Mouse (Mus musculus) 3134 (cell line): ENCODE measurements around the gene Supt5.

Experiments used
- DNase-seq: peaks from one replicate; pipeline ENCODE4 v3.0.0-alpha.2; 2011; ENCODE audit warnings: low spot score; ENCODE audit not compliant: insufficient read length; ENCODE audit errors: extremely low read depth

The Supt5 gene

DNA sequence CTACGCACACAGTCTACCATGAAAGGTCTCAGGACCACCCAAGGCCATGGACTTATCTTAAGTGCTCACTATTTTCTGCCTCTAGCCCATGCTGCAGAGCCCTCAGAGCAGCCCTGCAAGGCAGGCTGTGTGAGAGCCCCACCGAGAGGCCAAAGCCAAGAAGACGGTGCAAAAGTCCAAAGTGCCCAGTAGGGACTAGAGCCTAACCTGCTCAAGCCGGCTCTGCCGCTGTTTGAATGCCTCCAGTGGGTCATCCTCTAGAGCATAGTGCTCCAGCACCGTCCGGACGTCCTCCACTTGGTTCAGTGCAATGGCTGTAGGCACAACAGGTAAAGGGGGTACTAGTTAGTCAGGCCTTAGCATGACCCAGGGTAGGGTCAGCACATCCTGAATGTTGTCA is 32.3 kb downstream of the Supt5 start:
- DNase-seq = no peak

GRCm38 (mm10) chr7:28305641-28306040 is 32.9 kb downstream of the Supt5 start:
- DNase-seq = no peak

GRCm38 (mm10) chr7:28301616-28302433 is 36.7 kb downstream of the Supt5 start, which contains the start of gene Dll3:
TSS of gene Dll3 (minus strand) at chr7:28302238.
- no peak for DNase-seq

DNA sequence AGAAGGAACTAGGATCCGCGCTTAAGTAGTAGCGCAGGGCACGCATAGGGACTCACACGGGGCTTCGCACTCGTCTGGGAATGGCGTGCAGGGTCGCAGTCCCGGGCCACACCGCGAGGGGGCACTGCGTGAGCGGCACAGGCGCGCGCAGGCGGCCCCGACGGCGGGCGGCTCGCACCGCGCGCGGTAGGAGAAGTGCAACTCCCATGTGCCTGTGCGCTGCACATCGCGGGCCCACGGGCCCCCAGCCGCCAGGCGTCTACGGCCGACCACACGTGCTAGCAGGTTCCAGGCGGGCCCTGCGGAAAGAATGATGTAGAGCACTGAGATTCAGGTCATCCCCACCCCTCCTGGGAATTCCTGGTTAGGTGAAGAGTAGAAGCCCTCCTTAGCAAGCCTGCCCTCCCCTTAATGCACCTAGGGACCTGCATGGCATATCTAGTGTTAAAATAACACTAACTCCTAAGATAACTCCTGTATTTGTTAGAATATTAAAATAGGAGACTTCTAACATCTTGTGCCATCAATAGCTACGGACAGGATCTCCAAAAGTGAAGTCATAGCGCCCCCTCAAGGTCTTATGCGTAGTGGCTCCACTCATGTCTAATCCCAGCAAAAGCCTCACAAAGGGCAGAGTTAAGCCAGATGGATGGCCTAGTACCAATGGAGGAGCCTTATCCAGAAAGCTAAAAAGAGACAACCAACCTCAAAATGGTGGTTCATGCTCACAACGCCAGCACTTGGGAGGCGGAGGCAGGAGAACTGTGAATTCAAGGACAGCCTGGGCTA is 39.5 kb downstream of the Supt5 start:
- DNase-seq = no peak

GRCm38 (mm10) chr7:28294481-28294880 is 44.1 kb downstream of the Supt5 start:
- DNase-seq = no peak

- no peak for DNase-seq
Observed at GRCm38 (mm10) chr7:28290638-28291590, 47.6 kb downstream of the Supt5 start, which contains the start of gene Selenov. TSS of gene Selenov (minus strand) at chr7:28291186.

DNA sequence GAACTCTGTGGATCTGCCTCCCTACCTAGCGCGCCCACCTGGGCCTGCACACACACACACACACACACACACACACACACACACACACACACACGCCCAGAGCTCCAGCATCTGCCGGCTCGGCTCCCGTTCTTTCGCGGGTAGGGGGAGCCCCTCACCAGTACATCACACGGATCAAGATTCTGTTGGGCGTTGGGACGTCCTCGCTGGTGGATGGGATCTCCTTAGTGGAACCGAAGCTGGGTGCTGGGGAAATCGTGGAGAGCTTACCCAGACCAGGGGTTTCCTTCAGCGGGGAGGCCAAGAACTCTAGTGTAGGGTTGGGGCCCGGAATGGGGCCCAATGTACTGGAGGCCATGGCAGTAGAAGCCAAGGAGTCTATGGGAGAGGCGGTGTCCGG is 48.4 kb downstream of the Supt5 start:
- no peak for DNase-seq

- no peak for DNase-seq
Observed at GRCm38 (mm10) chr7:28280630-28281029, 57.9 kb downstream of the Supt5 start.

- DNase-seq = no peak
Observed at GRCm38 (mm10) chr7:28278279-28278652, 60.3 kb downstream of the Supt5 start.

GRCm38 (mm10) chr7:28277615-28278278 is 60.8 kb downstream of the Supt5 start, which contains the start of gene Eid2b:
TSS of gene Eid2b (plus strand) at chr7:28277739.
- DNase-seq = peak; percentile 78

- no peak for DNase-seq
Observed at GRCm38 (mm10) chr7:28277237-28277614, 61.3 kb downstream of the Supt5 start.

GRCm38 (mm10) chr7:28271761-28272160 is 66.8 kb downstream of the Supt5 start:
- no peak for DNase-seq

DNA sequence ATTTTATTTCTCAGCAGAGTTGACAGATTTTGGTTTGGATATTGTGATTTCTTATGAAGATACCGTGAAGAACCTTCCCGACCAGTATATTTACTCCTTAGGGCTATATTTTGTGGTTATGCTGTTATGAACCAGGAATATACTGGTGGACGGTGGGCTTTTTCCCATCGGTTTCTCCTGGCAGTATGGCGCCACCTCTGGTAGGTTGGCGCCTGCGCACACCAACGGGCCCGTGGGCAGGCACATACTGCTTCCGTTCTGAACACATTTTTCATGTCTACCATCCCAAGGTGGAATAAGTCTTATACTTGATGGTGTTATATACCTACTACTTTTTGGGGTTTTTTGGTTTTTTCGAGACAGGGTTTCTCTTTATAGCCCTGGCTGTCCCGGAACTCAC is 69.2 kb downstream of the Supt5 start:
- DNase-seq = no peak

- no peak for DNase-seq
Observed at GRCm38 (mm10) chr7:28268576-28268975, 70.0 kb downstream of the Supt5 start.

DNA sequence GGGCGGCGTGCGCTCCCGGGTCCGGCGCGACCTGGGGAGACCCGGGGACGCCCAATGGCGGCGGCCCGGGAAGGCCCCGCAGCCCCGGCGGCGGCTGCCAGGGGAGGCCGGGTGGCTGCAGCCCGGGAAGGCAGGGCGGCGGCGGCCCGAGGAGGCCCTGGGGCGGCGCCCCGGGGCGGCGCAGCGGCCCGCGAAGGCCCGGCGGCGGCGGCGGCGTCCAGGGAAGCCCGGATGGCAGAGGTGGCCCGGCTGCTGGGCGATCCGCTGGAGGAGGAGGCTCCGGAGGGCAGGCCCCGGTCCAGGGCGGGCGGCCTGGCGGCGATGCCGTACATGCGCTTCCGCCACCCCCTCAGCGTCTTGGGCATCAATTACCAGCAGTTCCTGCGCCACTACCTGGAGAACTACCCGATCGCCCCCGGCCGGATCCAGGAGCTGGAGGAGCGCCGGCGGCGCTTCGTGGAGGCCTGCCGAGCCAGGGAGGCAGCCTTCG is 70.5 kb downstream of the Supt5 start:
- DNase-seq = no peak

- no peak for DNase-seq
Observed at GRCm38 (mm10) chr7:28267129-28268041, 71.2 kb downstream of the Supt5 start, which contains the start of gene Eid2. TSS of gene Eid2 (plus strand) at chr7:28267881.

DNA sequence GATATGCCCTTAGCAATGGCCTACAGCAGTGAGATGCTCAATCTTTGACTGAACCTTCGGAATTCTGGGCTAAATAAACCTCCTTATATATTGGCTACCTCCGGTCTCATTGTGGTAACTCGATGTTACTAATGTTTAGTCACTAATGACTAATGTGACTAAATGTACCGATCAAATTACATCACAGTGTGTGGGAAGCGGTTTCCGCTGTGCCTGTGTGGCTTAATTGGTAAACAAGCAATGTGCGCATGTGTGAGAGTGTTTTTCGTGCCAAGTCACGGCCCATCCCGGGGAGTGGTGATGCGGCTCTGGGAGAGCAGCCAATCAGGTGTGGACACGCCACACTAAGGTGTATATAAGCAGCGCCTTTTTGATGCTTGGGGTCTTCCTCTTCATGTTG is 73.2 kb downstream of the Supt5 start:
- peak; percentile 53 for DNase-seq
